Mouse (Mus musculus) heart, postnatal 14 days (tissue): Measurements from ENCODE around the gene Mgp. TPM values are rescaled to one million over a fixed set of nuclear protein-coding genes. Genes with fewer than 3 reads are reported as not detected.
"Not testable (repeated sequence)": the region's sequence is repeated elsewhere in the genome, so short reads cannot be mapped to it uniquely, and the experiment has no call there.

Experiments
- DNase-seq, 2 experiments: peaks; one replicate each; pipeline ENCODE4 v3.0.0; 2021 to 2022
- intact Hi-C: fragments of 180-260 bp; cut with DNase I; formaldehyde crosslinking; loops from one replicate; pipeline ENCODE4 v1.15.1; 2025
- total RNA-seq, 2 experiments: library from RNA; stranded (reverse); gene quantifications; 2 replicates each; pipeline ENCODE4 v1.2.3; 2021

Mgp gene
- total RNA-seq, 2 experiments from 2014 or later: 373 to 513 TPM

GRCm38 (mm10) chr6:136900369-136901009 lies 24.9 kb upstream of the Mgp start:
- DNase-seq: no peak
- intact Hi-C loops: no loop called here

DNA sequence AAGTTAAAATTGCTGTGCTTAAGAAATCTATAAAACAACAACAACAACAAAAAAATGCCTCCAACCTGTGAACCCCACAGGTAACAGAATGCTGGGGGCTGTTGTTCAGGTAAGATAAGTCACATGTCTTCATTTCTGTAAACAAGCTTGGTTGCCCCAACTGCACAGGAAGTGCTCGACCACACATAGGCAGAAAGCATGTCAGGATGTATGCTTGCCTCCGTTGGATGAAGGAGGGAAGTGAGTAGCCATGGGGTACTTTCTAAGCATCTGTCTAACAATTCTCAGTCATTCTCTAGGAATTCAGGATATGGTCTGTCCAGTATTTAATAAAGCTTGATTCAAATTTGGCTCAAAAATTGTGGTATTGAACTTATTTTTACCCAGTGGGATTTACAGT lies 23.3 kb upstream of the Mgp start:
- DNase-seq: no peak
- intact Hi-C loops: no loop called here

GRCm38 (mm10) chr6:136898222-136898621 lies 22.6 kb upstream of the Mgp start:
- intact Hi-C loops: no loop called here
- DNase-seq: peak; percentile 31 to 34

- intact Hi-C loops: no loop called here
- DNase-seq: peak in 1 of 2 experiments; percentile 25
These were observed 22.2 kb upstream of the Mgp start for GRCm38 (mm10) chr6:136897789-136898188.

- intact Hi-C loops: no loop called here
- DNase-seq: peak in 1 of 2 experiments; percentile 36
These were observed 19.1 kb upstream of the Mgp start for GRCm38 (mm10) chr6:136894532-136895339.

GRCm38 (mm10) chr6:136892002-136892401 lies 16.4 kb upstream of the Mgp start:
- DNase-seq: no peak
- intact Hi-C loops: no loop called here

DNA sequence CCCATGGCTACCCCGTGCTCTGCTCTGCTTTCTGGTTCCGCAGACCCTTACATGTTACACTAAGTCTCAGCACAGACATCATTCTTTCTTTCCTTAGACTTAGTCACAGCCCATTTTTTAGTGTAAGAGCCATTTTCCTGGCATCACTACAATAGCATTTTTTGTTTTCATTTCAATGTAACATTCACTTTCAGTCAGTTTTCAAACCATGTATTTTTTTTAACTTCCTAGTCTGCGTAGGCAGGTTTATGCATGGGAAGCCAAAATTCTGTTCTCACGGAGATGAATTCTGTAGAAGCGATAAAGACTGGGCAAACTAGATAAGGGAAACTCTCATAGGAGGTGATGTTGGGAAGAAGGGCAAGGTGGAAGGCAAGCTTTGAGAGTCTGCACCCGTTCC lies 13.9 kb upstream of the Mgp start:
- intact Hi-C loops: no loop called here
- DNase-seq: no peak

- intact Hi-C loops: no loop called here
- DNase-seq: no peak
These were observed 13.4 kb upstream of the Mgp start for GRCm38 (mm10) chr6:136889067-136889466.

DNA sequence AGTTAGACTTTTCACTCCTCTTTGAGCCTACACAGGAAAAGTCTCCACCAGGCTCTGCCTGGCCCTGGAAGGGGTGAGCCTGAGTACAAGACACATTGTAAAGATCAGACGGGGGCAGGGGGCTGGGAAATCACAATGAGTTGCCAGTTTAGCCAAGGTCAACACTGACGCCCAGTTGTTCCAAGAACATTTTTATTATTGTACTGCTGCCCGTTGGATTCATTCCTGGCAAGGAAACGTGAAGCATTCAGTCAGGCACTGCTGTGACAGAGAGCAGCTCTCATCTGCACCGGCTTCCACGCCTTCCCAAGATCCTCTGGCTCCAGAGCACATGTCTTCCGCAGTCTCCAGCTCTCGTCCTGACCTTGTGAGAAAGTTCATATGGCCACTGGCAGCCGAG lies 12.2 kb upstream of the Mgp start:
- DNase-seq: peak; percentile 67 to 74
- intact Hi-C loops: no loop called here

DNA sequence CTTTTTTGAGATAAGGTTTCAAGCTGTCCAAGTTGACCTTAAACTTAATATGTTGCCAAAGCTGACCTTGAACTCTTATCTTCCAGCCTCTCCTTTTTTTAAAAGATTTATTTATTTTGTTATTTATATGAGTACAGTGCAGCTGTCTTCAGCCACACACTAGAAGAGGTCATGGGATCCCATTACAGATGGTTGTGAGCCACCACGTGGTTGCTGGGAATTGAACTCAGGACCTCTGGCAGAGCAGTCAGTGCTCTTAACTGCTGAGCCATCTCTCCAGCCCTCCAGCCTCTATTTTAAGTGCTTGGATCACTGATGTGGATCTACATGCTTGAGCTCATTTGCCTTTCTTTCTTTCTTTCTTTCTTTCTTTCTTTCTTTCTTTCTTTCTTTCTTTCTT lies 9.1 kb upstream of the Mgp start:
- intact Hi-C loops, DNase-seq: not testable (repeated sequence)

- DNase-seq: no peak
- intact Hi-C loops: no loop called here
These were observed 8.3 kb upstream of the Mgp start for GRCm38 (mm10) chr6:136883961-136884360.

GRCm38 (mm10) chr6:136883431-136883915 lies 7.8 kb upstream of the Mgp start:
- intact Hi-C loops: no loop called here
- DNase-seq: peak; percentile 28 to 47

GRCm38 (mm10) chr6:136881678-136882077 lies 6.1 kb upstream of the Mgp start:
- intact Hi-C loops: no loop called here
- DNase-seq: no peak

DNA sequence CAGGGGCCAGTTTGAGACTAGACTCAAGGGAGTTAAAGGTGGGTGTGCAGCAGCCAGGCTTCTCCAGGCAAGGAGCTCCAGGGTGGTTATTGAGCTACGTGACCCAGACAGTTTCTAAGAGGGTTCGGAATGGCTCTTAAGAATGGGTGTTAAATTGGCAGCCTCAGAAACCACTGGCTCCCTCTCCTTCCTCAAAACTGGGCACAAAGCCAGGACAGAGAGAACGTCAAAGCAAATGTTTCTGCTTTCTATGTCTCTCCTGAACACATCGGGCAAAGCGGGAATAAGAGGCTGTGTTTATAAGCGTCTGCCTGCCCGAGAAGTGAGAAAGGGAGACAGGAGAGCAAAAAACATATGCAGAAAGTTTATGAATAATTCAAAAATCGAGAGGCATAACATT lies 1.0 kb downstream of the Mgp start:
- peak; percentile 31 to 57 for DNase-seq
- intact Hi-C loops: no loop called here

- DNase-seq: no peak
- intact Hi-C loops: no loop called here
These were observed 6.7 kb downstream of the Mgp start for GRCm38 (mm10) chr6:136868921-136869320.

GRCm38 (mm10) chr6:136866150-136866549 lies 9.5 kb downstream of the Mgp start:
- intact Hi-C loops: no loop called here
- no peak for DNase-seq

GRCm38 (mm10) chr6:136865360-136865759 lies 10.3 kb downstream of the Mgp start:
- DNase-seq: no peak
- intact Hi-C loops: no loop called here

GRCm38 (mm10) chr6:136861020-136861419 lies 14.6 kb downstream of the Mgp start:
- intact Hi-C loops: loop anchor here (1.0 to 5.0 kb wide), 3 partner anchors 59 to 121 kb away; no protein-coding TSS in a partner anchor
- DNase-seq: peak in 1 of 2 experiments; percentile 43

DNA sequence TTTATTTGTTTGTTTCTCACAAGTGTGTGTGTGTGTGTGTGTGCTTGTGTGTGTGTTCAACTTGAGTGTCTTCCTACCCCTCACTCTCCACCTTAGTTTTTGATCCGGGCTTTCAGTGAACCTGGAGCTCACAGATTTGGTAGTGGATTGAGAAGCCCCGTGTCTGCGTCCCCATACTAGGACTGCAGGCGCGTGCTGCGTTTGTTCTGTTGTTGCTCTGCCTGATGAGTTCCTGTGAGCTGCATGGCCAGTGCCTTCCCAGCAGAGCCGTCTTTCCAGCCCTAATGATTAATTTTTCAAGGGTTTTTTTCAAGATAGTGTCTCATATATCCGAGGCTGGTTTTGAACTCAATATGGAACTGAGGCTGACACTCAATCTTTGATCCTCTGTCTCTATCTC lies 17.2 kb downstream of the Mgp start:
- intact Hi-C loops: no loop called here
- DNase-seq: peak in 1 of 2 experiments; percentile 15

DNA sequence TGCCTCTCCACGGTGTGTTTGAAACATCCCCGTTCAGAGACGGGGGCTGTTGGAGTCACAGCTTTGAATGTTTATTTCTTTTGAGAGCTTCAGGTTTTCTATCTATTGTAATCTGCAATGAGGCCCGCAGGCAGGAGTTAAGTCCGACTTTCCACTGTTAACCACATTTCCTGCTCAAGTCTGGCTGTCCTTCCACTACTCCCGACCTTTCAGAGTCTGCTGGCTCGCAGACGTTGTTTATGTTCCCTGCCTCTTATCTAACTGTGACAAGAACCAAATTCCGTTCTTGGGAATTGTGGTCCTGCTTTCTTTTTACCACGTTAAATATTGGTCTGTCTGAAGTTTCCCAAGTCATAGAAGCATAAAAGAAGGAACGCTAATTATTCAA lies 17.8 kb downstream of the Mgp start:
- intact Hi-C loops: no loop called here
- DNase-seq: peak; percentile 47 to 53

DNA sequence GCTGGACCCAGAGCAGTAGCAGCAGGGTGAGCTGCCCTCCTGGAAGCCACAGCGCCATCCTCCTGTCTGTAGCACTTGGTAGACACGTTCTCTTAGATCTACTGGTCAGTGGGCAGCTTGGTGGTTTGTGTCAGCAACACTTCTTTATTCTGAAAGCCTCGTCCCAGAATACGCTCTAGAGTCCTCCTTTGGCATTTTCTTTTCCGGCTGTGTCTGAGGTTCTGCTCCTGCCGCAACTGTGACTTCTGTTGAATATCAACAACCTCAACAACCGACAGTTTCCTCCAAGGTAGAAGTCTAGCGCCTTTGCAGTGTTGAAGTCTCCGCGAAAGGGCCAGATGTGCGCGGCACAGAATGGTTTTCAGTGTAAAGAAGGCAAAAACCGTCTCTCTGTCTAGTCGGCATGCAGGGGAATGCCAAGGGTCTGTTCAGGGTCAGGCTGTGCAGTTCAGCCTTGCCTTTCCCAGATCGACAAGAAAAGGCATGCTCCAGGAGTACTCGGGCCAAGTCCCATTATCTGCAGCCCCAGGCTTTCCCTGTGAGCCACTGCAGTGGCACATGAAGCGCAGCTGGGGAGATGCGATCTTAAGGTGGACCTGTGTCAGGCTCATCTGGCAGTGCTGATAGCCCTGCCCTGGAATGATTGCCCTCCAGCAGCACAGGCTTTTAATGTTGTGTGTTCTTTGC lies 18.3 kb downstream of the Mgp start, which contains the start of gene Art4:
TSS of gene Art4 (minus strand) at position 548 of the 687 bp plus-strand sequence.
- peak; percentile 43 to 58 for DNase-seq
- intact Hi-C loops: no loop called here
